Mouse (Mus musculus) layer of hippocampus, postnatal 25 days (tissue): ENCODE results near the gene Acot11. TPM values are rescaled to one million over a fixed set of nuclear protein-coding genes. Genes with fewer than 3 reads are reported as not detected.
"Not testable (repeated sequence)": the region's sequence is repeated elsewhere in the genome, so short reads cannot be mapped to it uniquely, and the experiment has no call there.

Experiments used
- DNase-seq, 2 experiments: peaks; one replicate each; pipeline ENCODE4 v3.0.0; 2022; ENCODE audit warnings: mixed read lengths in 2 of 2, low spot score in 1 of 2; ENCODE audit errors: extremely low spot score in 1 of 2
- total RNA-seq, 2 experiments: library from RNA; stranded (reverse); gene quantifications; 2 replicates each; pipeline ENCODE4 v1.2.3; 2021

The Acot11 gene
- total RNA-seq, 2 experiments from 2014 or later, result 45.7 to 46.8 TPM

DNA sequence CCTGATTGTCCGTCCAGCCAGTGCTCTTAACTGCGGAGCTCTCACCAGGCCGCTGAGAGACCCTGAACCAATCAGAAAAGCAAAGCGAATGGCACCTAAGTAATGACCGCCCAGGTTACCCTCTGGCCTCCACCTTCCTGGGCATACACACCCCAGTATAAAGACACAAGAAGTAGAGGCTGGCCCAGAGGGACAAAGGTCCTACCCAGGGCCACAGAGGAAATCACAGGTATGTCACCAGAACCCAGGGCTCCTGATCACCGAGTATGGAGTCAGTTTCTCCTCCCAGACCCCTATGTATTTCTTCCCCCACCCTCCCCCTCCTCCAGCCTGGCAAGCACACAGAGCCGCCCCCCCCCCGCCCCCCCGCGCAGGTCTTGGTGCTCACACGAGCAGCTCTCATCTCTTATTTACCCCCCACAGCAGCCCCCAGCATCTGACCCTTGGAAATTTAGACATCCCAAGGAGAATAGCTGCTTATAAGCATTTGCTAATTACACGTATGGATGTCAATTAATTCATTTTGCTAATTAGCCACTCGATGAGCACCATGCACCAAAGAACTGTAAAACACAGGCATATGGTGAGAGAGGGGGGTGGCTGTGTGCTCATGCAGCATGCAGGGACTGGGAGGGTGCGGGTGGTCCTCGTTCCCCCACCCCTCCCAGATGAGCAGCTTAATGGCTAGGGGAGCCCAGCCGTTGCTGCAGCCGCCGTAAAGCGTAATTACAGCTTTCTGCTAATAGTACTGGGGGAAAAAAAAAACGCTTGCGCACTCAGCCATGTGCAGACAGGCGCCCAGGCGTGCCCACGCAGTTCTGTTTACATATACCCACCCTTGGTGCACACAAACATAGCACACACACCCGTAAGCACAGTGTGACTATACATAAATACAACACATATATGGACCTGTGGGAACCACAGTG, 10.9 kb upstream of the Acot11 start:
- DNase-seq, result no peak

DNA sequence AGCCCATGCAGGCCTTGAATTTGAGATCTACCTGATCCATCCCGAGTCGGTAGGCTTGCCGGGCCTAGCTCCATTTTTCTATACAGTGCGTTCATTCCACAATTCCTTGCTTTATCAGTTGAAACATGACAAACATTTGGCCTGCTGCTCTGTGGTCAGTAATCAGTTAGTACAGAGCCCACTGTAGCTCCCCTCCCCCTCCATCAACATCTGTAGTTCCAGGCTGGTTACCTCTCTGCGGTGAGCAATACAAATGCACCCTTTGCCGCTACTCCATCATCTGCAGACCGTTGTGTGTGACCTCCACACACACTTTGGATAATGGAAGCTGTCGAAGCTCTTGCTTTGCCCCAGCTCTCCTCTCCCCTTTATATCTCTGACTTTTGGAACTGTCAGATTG, 6.4 kb upstream of the Acot11 start:
- DNase-seq, result no peak

DNA sequence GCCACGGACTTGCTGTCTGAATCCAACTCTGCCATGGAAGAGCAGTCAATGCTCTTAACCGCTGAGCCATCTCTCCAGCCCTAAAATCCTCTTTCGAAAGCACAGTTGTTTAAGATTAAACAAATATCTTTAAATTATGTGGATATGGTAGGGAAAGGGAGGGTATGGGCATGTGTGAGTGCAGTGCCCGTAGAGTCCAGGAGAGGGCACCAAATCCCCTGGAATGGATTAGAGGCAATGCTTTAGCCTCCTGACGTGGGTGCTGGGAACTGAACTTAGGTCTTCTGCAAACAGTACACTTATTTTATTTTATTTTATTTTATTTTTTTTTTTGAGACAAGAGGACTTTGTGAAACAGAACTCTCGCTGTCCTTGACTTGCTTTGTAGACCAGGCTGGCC, 5.2 kb upstream of the Acot11 start:
- DNase-seq, result no peak

DNA sequence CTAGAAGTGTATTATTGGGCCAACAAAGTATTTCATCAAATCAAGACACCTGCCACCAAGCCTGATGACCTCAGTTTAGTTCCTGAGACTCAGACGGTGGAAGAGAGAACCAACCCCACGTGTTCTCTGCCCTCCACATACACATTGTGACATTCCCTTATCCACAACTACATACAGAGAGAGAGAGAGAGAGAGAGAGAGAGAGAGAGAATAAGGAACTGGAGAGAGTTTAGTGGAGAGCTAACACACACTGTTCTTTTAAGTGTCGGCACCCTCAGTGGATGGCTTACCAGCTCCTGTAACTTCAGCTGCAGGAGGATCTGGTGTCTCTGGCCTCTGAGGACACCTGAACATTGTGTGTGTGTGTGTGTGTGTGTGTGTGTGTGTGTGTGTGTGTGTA, 2.5 kb upstream of the Acot11 start:
- DNase-seq, result no peak

DNA sequence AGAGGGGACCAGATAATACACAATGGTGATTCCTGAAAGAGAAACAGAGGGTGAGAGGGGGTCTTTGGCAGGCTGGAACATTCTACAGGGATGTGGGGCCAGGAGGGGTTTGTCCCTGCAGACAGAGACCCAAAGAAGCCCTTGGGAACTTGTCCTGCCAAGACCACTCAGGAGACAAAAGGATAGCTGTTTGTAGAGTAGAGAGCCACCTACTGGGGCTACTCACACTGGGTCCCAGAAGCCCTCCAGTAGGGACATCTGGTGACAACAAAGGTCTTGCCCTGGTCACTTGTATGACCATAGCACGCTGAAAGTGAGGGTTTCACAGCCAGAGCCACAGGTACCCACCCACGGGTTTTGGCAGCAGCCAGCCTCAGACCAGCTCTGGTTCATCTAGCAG, 1.1 kb upstream of the Acot11 start:
- DNase-seq, result no peak

DNA sequence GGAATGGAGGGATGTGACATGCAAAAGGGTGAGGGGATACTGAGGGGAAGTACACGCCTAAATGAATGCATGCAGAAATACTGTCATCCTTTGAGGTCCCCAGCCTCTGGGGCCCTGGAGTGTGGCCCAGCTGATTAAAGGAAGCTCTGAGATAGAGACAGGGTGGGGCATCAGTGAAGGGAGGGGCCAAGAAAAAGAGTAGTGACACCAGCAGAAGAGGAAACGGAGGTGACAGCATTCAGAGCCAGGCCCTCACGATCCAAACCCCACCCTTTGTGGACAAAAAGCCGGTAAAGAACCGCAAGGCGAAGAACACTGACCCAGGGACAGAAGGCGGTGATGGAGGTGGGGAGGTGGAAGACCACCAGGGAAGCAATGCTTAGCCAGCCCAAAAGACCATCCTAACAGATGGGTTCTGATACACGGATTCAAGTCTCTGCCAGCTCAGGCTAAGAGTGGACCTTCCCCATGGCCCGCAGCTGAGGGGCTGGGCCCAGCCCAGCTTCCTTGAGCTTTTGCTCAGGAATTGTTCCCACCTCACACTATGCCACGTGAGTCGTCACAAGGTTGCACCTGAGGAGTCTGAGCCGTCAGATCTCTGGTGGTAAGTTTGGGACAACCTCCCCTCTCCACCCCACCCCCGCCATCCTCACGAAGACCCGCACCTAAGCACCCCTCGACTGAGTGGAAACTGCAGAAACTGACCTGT, 443 bp downstream of the Acot11 start:
- no peak for DNase-seq

- no peak for DNase-seq
These were observed 1.0 kb downstream of the Acot11 start for GRCm38 (mm10) chr4:106803781-106804180.

- peak; percentile 49 to 80 for DNase-seq
These were observed 4.9 kb downstream of the Acot11 start for GRCm38 (mm10) chr4:106799772-106800336.

GRCm38 (mm10) chr4:106798908-106799546, 5.8 kb downstream of the Acot11 start:
- DNase-seq, result no peak

GRCm38 (mm10) chr4:106795289-106795688, 9.5 kb downstream of the Acot11 start:
- DNase-seq, result no peak

DNA sequence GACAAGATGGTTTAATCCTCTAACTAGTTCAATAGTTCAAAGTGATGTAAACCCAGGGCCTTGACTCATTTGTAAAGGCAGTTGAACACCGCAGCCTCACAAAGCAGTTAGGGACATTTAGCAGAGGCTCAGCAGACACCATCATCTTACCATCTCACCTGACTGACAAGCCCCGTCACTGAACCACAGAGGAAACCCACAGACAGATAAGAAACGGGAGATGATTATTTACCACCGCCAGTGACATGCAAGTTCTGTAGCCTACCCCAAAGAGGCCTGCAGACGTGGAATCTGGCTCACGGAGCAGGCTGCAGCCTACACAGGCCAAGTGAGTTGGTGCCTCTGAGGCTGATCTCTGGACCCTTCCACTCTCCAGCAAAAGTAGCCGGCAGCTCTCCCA, 10.6 kb downstream of the Acot11 start:
- DNase-seq, result no peak

GRCm38 (mm10) chr4:106793826-106794225, 11.0 kb downstream of the Acot11 start:
- not testable (repeated sequence) for DNase-seq

- no peak for DNase-seq
These were observed 12.5 kb downstream of the Acot11 start for GRCm38 (mm10) chr4:106792276-106792675.

DNA sequence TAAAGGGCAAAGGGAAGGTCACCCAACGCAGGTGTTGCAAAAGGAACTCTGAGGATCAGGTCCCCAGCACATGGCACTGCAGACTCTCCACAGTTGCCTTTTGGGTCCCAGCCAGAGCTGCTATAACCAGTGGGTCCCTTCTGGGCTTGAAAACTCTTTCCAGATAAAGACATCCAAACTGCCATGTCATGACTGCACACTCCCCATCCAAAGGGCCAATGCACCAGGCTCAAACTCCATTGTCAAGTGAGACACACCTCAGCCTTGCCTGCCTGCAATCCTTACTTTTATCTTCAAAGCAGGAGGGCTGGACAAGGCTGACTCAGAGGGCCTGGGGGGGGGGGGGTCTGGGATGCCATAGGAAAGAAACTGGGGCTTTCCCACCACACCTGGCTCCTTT, 13.9 kb downstream of the Acot11 start:
- DNase-seq, result no peak

DNA sequence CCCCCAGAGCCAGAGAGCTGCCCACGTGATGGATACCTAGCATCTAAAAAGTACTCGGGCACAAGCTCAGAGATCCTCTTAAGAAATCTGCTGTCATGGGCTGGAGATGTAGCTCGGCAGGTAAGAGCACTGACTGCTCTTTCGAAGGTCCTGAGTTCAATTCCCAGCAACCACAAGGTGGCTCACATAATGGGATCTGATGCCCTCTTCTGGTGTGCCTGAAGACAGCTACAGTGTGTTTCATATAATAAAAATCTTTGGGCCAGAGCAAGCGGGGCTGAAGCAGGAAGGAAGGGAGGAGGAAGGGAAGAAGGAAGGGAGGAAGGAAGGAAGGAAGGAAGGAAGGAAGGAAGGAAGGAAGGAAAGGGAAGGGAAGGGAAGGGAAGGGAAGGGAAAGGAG, 14.6 kb downstream of the Acot11 start:
- DNase-seq, result not testable (repeated sequence)

- DNase-seq, result no peak
These were observed 15.1 kb downstream of the Acot11 start for GRCm38 (mm10) chr4:106789705-106790104.

- DNase-seq, result no peak
These were observed 16.2 kb downstream of the Acot11 start for GRCm38 (mm10) chr4:106788627-106789026.

- no peak for DNase-seq
These were observed 17.0 kb downstream of the Acot11 start for GRCm38 (mm10) chr4:106787830-106788229.

DNA sequence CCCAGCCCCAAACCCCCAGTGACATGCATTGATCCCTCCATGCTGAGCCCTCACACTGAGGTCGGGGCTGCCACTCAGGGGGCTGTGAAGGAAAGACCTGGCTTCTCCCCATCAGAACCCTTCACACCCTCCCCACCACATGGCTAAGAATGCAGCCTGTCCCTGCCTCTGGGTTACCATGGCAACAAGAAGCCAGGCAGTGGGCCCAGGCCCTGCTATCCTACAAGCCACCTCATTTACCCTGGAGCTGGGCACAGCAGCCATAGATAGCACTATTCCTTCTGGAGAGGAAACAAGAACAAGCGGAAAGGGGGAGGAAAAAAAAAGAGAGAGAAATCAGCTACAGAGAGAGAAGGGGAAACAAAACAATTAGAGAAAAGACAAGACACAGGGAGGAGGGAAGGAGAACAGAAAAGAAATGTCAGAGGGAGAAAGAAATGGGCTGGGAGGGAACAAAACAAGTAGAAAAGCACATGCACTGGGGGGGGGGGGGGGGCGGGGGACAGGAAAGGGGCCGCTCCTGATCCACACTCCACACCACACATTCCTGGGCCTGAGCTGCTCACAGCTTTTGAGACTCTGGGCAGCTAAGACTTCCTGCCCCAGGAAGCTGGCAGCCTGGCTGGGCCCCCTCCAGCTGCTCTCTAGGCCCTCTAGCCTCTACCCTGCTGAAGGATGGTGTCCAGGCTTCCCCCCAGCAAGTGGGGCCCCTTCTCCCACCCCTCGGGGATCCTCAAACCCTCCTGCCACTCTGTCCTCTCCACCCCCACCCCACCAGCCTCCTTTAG, 18.9 kb downstream of the Acot11 start:
- peak; percentile 37 to 41 for DNase-seq

DNA sequence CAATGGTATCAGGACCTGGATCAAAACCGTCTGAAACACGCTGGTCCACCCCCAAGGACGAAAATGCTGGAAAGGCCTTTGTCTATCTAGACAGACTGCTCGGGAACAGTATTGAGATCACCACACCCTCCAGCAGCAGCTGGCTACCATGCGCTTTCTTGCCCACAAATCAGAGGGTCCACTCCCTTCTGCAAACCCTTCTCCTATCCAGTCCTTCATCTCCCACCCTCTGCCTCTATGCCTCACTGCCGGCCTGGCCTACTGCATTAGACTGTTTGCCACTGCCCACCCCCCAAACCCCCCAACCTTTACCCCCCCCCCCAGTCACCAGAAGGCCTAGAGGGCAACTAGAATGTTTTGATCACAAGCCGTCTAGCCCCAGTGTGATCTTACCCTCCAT, 19.5 kb downstream of the Acot11 start:
- DNase-seq, result no peak
